Mouse (Mus musculus): ENCODE results near the gene Acoxl.

Acoxl gene

DNA sequence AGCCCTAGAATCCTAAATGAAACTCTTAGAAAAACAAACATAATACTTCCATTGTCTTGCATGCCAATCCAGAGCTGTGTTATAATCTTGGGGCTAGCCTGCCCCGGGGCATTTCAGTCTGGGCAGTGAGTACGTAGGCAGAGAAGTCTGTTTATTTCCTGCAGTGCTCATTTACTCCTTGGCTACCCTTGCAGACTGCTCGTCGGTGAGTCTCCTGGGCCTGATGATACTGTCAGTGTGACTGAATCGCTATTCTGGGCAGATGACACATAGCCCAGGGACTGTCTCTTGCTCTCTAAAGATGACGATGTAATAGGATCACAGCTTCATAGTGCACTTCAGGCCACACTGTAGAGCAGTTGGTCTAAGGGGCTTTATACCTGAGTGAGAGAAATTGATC is 56.2 kb downstream of the Acoxl start:
- no peak for DNase-seq (ENCODE audit: low spot score in 2 of 2)

DNA sequence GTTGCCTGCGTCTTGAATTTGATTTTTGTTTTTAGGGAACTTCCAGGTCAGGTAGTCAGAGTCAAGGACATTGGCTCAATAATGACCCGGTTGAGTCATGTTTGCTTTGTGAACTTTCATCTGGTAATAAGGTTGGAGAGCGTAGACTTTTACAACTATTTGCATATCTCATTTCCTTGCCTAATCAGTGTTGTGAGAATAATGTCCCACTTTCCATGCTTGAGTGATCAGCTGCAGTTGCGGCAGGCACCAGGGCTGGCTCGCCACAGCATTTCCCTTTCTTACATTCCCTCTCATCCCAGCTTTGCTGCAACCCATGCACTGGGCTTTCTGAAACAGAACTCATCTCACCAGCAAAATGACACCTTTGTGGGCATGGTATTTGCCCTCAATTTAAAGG is 59.0 kb downstream of the Acoxl start:
- peak in 1 of 2 experiments; percentile 51 for DNase-seq (ENCODE audit: low spot score in 2 of 2)

GRCm38 (mm10) chr2:127904918-127905317 is 66.2 kb downstream of the Acoxl start:
- DNase-seq (ENCODE audit: low spot score in 2 of 2), result no peak

DNA sequence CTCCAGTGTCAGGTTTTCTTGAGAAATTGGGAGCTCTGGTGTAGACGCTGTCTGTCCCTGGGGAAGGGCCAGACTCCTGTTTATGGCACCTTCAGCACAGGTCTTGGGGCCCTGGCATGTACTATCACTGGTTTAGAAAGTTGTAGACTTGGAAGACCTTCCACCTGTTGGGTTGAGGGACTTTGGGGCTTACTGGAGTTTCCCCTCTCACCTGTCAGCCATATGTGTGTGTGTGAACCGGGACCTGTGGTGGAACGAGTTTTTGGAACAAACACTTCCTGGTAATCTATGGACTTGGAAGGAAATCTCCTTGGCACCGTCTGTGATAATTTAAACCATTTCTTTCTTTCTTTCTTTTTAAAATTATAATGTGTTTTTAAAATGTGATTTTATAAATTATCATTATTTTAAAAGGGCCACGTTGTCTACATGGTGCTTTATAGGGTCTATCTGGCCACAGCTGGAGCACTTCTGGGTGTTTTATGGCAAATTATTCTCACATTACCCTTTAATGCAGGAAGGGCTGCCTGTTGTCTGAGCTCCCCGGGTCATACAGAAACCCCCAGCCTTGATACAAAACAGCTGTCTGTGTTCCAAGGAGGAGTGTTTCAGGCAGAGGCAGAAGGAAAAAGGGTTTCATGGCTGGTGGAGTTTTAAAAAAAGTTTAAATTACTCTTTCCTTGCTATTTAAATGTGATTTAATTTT is 68.5 kb downstream of the Acoxl start:
- DNase-seq (ENCODE audit: low spot score in 2 of 2), result no peak

- no peak for DNase-seq (ENCODE audit: low spot score in 2 of 2)
Observed at GRCm38 (mm10) chr2:127907679-127908042, 69.0 kb downstream of the Acoxl start.

- no peak for DNase-seq (ENCODE audit: low spot score in 2 of 2)
Observed at GRCm38 (mm10) chr2:127908881-127909280, 70.2 kb downstream of the Acoxl start.

- no peak for DNase-seq (ENCODE audit: low spot score in 2 of 2)
Observed at GRCm38 (mm10) chr2:127909790-127910189, 71.1 kb downstream of the Acoxl start.

- DNase-seq (ENCODE audit: low spot score in 2 of 2), result no peak
Observed at GRCm38 (mm10) chr2:127911579-127911978, 72.9 kb downstream of the Acoxl start.

DNA sequence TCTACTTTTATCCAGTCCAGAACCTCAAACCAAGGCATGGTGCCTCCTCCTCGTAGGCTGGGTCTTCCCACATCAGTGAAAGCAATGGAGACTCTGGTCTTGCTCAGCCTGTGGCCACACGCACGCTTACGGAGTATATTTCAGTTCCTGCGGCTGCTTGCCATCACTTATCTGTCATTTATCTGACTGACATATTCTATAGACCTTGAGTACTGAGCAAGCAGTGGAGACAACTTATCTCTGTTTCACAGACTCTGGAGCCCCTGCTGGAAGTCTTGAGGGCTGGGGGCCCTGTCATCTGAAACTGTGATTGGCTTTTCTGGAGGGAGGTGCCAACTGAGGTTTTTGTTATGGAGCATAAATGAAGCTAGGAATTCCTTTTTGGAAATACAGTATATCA is 75.4 kb downstream of the Acoxl start:
- DNase-seq (ENCODE audit: low spot score in 2 of 2), result no peak

DNA sequence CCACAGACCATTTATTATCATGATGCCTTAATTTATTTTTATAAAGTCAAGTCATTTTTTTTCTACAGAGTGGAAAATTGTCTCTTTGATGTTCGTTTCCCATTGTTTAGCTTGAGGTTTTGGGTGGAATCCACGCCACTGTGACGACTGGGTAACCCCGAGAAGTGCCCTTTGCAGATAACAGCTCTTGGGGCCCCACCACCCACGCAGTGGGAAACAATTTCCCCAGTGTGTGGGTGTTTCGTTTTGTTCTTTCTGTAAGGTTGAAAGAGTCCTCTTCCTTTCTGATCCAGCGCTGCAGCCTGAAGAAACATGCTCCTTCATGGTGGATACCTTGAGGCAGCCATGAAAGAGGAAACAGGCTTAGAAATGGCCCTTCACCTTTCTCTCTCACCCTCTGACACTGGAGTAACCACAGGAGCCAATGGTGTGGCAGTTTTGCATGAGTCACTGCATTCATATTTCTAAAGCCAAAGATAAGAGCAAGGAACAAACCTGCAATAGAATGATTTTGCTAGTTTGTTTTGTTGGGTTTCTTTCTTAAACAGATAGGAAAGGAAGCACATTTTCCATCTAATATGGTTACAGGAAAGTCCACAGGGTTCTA is 78.2 kb downstream of the Acoxl start:
- no peak for DNase-seq (ENCODE audit: low spot score in 2 of 2)

DNA sequence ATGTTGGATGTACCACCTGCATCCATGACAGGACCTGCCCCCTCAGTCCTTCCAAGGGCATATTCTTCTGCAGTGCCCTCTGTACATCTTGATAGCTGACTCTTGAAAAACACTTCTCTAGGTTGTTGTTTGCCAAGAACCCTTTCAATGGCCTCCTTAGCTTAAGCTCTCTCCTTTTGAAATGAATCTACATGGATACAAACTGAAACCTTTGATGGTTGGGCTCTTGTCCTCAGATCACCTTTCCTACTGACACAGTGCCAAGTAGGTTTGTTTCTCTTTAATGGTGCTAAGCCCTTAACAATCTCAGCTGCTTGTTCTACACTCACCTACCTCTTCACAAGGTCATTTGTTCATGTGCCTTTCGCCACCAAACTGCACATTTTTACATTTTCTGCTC is 81.1 kb downstream of the Acoxl start:
- no peak for DNase-seq (ENCODE audit: low spot score in 2 of 2)

- DNase-seq (ENCODE audit: low spot score in 2 of 2), result no peak
Observed at GRCm38 (mm10) chr2:127922036-127922901, 83.6 kb downstream of the Acoxl start.

- no peak for DNase-seq (ENCODE audit: low spot score in 2 of 2)
Observed at GRCm38 (mm10) chr2:127923077-127923680, 84.5 kb downstream of the Acoxl start.

DNA sequence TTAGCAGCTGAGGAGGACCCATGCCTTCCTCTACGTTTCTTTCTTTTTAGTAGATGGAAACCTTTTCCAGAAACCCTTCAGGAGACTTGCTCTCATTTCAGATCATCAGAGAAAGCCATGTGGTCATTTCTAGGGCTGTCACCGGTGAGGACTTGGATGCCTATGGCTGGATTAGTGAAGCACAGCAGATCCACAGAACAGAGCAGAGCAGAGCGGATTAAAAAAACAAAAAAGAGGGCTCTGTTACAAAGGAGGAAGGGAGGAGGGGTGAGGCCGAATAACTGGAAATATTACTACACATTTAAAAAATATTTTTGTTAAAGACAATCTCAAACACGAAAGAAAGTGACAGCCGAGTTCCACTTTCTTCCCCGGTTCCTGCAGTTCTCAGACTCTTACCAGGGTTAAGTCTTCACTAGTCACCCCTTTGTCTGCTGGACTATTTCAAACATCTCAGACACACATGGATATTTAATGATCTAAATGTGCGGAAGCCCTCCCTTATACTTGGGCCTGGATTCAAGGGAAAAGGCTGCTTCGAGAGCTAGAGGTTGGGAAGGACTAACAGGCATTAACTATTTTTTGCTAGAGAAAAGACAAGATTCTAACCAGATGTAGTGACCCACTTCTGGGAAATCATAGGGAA is 88.1 kb downstream of the Acoxl start:
- no peak for DNase-seq (ENCODE audit: low spot score in 2 of 2)

GRCm38 (mm10) chr2:127927452-127928273 is 89.0 kb downstream of the Acoxl start:
- peak in 1 of 2 experiments; percentile 63 for DNase-seq (ENCODE audit: low spot score in 2 of 2)

- no peak for DNase-seq (ENCODE audit: low spot score in 2 of 2)
Observed at GRCm38 (mm10) chr2:127928279-127928678, 89.6 kb downstream of the Acoxl start.

DNA sequence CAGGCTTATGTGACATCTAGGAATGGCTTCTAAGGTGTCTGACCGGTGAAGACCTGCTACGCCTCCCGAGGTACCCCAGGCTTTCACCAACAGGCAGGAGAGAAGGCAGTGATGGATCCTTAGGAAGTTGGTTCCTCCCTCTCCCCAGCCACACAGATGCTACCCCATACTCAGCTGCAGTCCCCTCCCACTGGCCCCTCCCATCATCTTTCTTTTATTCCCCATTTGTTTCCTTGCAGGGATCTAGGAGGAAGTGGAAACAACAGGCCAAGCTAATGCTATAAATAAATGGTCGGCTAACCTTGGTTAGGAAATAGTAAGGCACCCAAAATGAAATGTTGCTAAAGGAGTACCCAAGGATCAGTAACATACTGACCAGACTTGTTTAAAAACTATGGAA is 90.2 kb downstream of the Acoxl start:
- DNase-seq (ENCODE audit: low spot score in 2 of 2), result no peak

GRCm38 (mm10) chr2:127929939-127930715 is 91.5 kb downstream of the Acoxl start:
- no peak for DNase-seq (ENCODE audit: low spot score in 2 of 2)

DNA sequence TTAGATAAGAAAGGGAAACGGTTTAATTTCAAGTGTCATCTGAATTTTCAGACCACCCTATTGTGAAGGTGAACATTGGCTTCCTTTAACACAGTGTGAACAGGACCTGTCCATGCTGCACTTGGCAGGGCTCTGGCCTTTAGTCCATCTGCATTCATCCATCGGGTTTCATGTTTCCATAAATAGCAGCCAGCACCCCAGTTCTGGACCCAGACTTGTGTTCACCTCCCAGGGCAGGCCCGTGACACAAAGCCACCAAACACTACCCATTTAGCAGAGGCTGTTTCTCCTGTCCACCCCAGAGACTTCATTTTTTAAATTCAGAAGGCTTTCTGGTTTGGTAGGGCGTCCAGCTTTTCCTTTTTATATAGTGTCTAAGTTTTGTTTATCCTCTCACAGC is 92.9 kb downstream of the Acoxl start:
- DNase-seq (ENCODE audit: low spot score in 2 of 2), result no peak

GRCm38 (mm10) chr2:127933531-127933931 is 94.9 kb downstream of the Acoxl start:
- DNase-seq (ENCODE audit: low spot score in 2 of 2), result no peak

Measured in spleen, postnatal 4 days (tissue).